Mouse (Mus musculus) olfactory bulb, adult 2 months (tissue): ENCODE data around the gene Tlr2. TPM values are rescaled to one million over a fixed set of nuclear protein-coding genes. Genes with fewer than 3 reads are reported as not detected.

ENCODE experiments used
- H3K27ac ChIP-seq: fragments of 200-500 bp; 2 replicates; pipeline ENCODE4 v1.5.1; 2012; ENCODE audit warnings: low read depth, low read length; ENCODE audit not compliant: insufficient read depth
- H3K4me1 ChIP-seq: fragments of 200-500 bp; 2 replicates; pipeline ENCODE4 v1.6.1; 2012; ENCODE audit warnings: low read length; ENCODE audit not compliant: control insufficient read depth, insufficient read depth
- H3K4me3 ChIP-seq: fragments of 200-500 bp; 2 replicates; pipeline ENCODE4 v1.5.1; 2012; ENCODE audit warnings: mild to moderate bottlenecking, low read depth, low read length, moderate library complexity; ENCODE audit not compliant: insufficient read depth
- CTCF ChIP-seq: fragments of 200-500 bp; IDR thresholded peaks from 2 replicates; pipeline ENCODE4 v1.5.1; 2012; ENCODE audit warnings: low read depth, mild to moderate bottlenecking, low read length, moderate library complexity; ENCODE audit not compliant: insufficient read depth
- POLR2A ChIP-seq: fragments of 200-500 bp; IDR thresholded peaks from 2 replicates; pipeline ENCODE4 v1.6.1; 2012; ENCODE audit warnings: mild to moderate bottlenecking, low read depth, low read length, moderate library complexity; ENCODE audit not compliant: insufficient read depth
- WGBS: fragments of 180-500 bp; shearing (Covaris S2); methylation state at CpG from one replicate; pipeline ENCODE4 v1.1.7; 2018; 5-methylcytosine and 5-hydroxymethylcytosine counted together
- polyA plus RNA-seq: library from polyadenylated mRNA; stranded (reverse); fragments of >200 nt; gene quantifications from 2 replicates; pipeline ENCODE4 v1.2.4, GENCODE M21; 2012; ENCODE audit warnings: low replicate concordance; ENCODE audit not compliant: missing spikeins, insufficient read depth, insufficient read length

Gene Tlr2
- polyA plus RNA-seq, 1 experiment: not detected

DNA sequence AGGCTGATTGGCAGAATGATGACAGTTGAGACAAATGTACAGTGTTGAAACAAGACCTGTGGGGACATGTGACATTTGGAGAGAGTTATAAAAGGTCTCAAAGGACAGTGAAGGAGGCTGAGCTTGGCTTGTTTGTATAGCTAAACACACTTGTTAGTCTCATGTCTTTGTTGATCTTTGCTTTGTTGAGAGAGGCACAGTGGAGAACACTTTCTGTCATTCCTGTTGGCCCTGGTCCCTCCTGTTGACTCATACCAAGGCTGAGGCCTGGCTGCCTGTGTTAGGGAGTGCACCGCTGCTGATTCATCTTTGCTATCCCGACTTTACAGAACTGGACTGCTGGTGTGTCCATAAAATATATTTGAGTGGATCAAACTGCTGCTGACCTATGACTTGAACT lies 23.6 kb upstream of the Tlr2 start:
- TF ChIP-seq POLR2A: no peak
- TF ChIP-seq CTCF: no peak
- no peaks in the 10 kb centered on the region for H3K4me1 ChIP-seq
- WGBS: 81% methylated on average over 2 of the region's 2 CpGs
- no peak overlapping the region for H3K4me3 ChIP-seq
- H3K27ac ChIP-seq: no peak overlapping the region

DNA sequence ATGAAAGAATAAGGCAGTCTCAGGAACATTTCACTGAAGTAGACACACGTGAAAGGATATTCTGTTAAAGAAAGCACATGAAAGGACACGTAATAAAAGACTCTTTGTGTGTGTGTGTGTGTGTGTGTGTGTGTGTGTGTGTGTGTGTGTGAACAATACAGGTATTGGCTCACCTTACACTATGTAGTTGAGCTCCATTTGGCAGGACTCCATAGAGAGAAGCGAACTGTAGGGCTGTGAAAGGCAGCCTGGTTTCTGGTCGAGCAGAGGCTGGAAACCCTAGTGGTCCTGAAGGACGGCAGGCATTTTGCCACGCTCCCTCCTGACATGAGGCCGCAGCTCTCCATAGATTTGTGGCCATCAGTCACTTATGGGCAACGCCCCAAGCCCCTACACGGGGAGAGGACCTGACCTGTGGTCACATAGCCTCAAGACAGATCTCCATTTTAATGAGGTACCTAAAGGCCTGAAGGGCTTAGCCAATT lies 22.5 kb upstream of the Tlr2 start:
- TF ChIP-seq CTCF: no peak
- TF ChIP-seq POLR2A: no peak
- Histone ChIP-seq H3K4me3 (no peak overlapping the region), H3K27ac (no peak overlapping the region), H3K4me1 (no peaks in the 10 kb centered on the region)
- 82% methylated on average over 9 of the region's 9 CpGs for WGBS

- H3K27ac ChIP-seq: no peak overlapping the region
- H3K4me1 ChIP-seq: no peaks in the 10 kb centered on the region
- H3K4me3 ChIP-seq: no peak overlapping the region
- TF ChIP-seq CTCF: no peak
- no peak for TF ChIP-seq POLR2A
- WGBS: 68% methylated on average over 1 of the region's 1 CpGs
Observed at GRCm38 (mm10) chr3:83862956-83863355, 21.4 kb upstream of the Tlr2 start.

DNA sequence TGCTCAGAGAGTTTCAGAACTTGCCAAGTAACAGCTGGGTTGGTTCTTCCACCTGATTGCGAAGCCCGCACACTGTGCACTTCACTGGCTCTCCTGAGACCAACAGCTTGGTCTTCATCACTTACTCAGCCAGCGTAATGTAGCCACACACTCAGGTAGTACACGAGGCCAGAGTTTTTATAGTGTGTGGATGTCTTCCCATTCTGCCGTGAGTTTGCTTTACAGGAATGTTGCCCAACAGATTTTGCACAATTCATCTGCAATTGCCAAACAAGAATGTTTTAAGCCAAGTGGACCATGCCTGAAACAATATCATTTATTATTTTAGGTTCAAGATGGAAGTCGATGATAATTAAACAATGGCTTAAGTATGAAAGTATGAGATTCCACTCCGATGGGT lies 18.0 kb upstream of the Tlr2 start:
- no peaks in the 10 kb centered on the region for H3K4me1 ChIP-seq
- H3K27ac ChIP-seq: no peak overlapping the region
- TF ChIP-seq CTCF (no peak), POLR2A (no peak)
- H3K4me3 ChIP-seq: no peak overlapping the region
- WGBS: 95% methylated on average over 7 of the region's 7 CpGs

DNA sequence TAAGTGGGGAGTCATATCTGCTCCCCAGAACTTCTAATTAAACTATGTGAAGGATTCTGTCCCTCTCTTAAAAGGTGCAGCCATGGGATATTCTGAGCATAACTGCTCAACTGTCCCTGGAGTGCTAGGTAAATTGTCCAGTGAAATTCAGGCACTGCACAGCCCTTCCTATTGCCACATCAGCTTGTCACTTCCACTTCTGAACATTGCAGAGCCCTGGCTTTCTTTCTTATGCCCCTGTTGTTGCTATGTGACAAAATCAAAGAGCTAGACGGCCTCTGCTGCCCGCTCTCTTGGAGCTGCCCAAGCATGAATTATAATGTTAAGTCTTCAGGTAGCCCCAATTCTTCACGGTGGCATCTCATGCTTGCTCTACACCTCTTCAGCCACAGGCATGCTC lies 17.5 kb upstream of the Tlr2 start:
- Histone ChIP-seq H3K4me1 (no peaks in the 10 kb centered on the region), H3K27ac (no peak overlapping the region), H3K4me3 (no peak overlapping the region)
- no peak for TF ChIP-seq POLR2A
- TF ChIP-seq CTCF: no peak
- WGBS: 78% methylated on average over 3 of the region's 3 CpGs

DNA sequence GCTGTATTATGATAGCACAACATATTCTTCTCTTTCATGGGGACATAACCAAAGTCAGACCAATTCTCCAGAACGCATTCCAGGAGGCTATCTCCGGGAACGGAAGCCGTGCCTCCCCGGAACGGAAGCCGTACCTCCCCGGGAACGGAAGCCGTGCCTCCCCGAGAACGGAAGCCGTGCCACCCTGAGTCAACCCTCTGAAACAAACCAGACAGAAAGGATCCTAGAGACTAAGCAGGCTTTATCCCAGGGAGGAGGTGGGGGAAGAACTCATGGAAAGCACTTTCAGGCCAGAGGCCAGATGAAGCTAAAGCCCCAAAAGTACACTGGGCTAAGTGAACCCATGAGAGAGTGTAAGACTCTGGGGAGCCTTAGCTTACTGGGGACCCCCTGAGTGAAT lies 16.1 kb upstream of the Tlr2 start:
- Histone ChIP-seq H3K4me1 (no peaks in the 10 kb centered on the region), H3K4me3 (no peak overlapping the region), H3K27ac (no peak overlapping the region)
- TF ChIP-seq CTCF: no peak
- no peak for TF ChIP-seq POLR2A
- 94% methylated on average over 13 of the region's 13 CpGs for WGBS

GRCm38 (mm10) chr3:83855643-83856042 lies 14.1 kb upstream of the Tlr2 start:
- H3K4me1 ChIP-seq: no peaks in the 10 kb centered on the region
- WGBS: 95% methylated on average over 5 of the region's 5 CpGs
- TF ChIP-seq POLR2A: no peak
- TF ChIP-seq CTCF: no peak

GRCm38 (mm10) chr3:83849341-83849740 lies 7.8 kb upstream of the Tlr2 start:
- 75% methylated on average over 2 of the region's 2 CpGs for WGBS
- TF ChIP-seq CTCF (no peak), POLR2A (no peak)
- Histone ChIP-seq H3K4me3 (no peak overlapping the region), H3K4me1 (no peaks in the 10 kb centered on the region), H3K27ac (no peak overlapping the region)

More at GRCm38 (mm10) chr3:83855643-83856042, 14.1 kb upstream of the Tlr2 start:
- Histone ChIP-seq H3K4me3 (no peak overlapping the region), H3K27ac (no peak overlapping the region)

GRCm38 (mm10) chr3:83844766-83845520 lies 3.4 kb upstream of the Tlr2 start:
- H3K4me3 ChIP-seq: no peak overlapping the region
- no peak overlapping the region for H3K27ac ChIP-seq
- 80% methylated on average over 8 of the region's 8 CpGs for WGBS
- H3K4me1 ChIP-seq: peaks cover 9% of the 10 kb centered on the region
- no peak for TF ChIP-seq CTCF
- TF ChIP-seq POLR2A: no peak

GRCm38 (mm10) chr3:83839477-83839876 lies 2.1 kb downstream of the Tlr2 start:
- H3K4me1 ChIP-seq: peaks cover 15% of the 10 kb centered on the region
- WGBS: 98% methylated on average over 5 of the region's 5 CpGs

More at GRCm38 (mm10) chr3:83839477-83839876, 2.1 kb downstream of the Tlr2 start:
- Histone ChIP-seq H3K27ac (no peak overlapping the region), H3K4me3 (no peak overlapping the region)
- no peak for TF ChIP-seq POLR2A
- TF ChIP-seq CTCF: no peak
